Mouse (Mus musculus) embryo, embryonic 11.5 days (tissue): ENCODE measurements around the gene B4galt5.

ENCODE experiments used
- DNase-seq: peaks from one replicate; pipeline ENCODE4 v3.0.0-alpha.2; 2012; ENCODE audit warnings: low read depth, low spot score

B4galt5 gene

DNA sequence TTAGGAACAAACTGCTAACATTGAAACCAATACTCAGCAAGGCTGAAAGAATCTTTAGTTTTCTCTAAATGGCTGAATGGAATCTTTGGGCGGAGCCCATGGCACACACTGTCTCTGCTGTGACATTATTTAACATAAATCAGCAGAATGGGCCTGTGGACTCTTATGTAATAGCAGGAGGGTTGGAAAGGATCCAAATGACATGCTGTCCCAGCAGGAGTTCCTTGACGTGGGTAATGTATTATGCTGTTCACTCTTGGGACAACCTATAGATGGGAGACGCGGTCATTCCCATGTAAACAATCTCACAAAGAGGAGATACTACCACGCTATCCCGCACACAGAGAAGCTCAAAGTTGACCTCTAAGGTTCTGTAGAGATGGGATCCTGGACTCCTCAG is 15.5 kb downstream of the B4galt5 start:
- DNase-seq: no peak

DNA sequence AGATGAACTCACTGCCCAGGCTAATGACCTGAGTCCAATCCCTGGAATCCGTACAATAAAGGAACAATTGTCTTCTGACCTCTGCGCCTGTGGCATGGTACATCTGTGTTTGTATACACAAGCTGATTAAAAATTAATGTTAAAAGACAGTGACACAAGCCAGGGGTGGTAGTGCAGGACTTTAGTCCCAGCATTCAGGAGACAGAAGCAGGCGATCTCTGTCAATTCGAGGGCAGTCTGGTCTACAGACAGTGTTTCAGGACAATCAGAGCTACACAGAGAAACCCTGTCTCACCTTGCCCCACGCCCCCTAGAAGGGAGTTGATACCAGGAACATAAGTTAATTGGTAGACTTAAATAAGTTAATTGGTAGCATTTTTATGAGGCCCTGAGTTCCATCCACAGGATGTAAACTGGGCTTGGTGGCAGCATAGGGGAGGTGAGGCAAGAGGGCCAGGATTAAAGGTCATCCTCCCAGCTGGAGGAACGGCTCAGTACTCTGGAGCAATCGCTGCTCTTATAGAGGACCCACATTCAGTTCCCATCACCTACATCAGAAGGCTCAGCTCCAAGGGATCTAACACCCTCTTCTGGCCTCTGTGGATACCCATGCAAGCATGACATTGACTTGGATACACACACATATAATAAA is 16.5 kb downstream of the B4galt5 start:
- DNase-seq: no peak

DNA sequence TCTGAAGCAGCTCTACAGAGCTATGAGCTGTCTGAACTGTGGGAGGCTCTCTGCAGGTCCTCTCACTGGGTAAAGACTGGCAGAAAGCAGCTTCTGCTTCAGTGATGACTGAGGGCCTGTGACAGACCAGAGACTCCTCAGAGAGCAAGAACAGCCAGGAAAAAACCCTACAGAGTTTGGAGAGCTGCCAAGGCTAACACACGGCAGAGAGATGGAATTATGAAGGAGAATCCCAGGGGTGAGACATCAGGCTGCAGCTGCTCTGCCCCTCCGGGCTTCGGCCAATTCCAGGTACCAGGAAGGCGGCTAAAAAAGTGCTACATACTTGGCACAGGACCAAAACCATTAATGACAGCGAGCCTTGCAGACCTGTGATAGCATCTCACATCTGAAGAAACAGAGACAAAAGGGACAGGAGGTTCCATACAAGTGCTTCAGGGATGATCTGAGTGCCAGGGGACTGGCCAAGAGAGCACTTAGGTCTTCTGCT is 17.5 kb downstream of the B4galt5 start:
- DNase-seq: no peak

DNA sequence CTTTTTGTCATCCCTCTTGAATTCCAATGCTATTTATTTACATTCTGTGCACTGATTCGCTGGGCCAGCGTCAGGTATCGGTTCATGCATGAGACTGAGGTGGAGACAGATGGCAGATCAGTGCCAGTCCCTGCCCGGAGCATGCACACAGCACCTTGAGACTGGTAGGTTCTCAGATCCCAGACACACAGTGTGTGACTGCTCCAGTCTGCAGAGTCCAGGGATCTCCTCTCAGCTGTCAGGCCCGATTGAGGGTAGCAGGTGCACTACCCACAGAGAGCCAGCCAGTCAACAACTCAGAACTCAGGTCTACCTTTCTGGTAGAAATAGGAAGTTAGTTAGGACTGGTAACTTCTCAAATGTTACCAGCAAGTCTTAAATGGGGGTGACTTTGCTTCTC is 18.4 kb downstream of the B4galt5 start:
- no peak for DNase-seq

DNA sequence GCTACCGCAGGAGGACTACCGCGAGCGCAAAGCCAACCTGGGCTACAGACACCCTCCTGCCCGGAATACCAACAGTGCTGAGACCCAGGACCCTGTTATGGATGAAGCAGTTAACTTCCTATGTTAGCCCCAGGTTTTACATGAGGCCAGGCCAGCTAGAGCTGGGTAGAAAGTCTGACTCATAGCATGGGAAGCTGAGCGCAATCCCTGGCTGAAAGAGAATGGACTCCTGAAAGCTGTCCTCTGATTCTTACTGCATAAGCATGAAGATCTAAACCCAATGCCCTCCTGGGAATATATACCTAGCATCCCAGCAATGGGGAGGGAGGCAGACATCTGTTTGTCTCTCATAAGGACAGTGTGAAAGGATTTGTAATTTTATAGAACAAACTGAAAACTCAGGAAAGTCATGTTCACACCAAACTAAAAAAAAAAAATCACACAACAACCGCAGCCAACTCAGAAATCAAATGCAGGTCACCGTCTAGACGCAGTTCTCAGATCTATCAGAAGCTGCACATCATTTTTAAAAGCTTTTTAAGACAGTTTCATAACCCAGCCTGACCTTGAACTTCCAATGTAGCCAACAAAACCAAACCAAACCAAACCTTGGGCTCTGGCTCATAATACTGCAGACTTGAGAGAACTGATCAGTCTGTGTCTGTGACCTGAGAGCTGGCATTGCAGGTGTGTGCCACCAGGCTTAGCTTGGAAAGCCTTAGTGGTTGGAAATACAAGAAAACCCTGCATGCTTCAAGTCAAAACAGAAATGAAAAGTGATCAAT is 19.3 kb downstream of the B4galt5 start:
- DNase-seq: no peak

DNA sequence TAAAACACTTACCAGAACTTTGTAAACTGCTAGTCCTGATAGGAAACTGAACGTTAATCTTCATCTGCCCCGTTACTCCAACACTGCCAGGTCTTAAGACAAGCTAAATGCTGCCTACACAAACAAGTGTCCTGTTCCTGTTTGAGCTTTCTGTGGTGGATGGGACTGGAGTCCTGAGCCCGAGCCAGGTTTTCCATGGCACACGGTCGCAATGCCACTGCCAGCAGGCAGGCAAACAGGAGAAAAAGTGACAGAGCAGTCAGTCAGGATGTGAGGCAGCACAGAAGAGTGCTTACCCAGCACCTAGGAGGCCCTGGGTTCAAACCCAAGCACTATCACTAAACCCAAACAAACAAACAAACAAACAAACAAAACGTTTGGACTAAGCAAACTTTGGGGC is 20.6 kb downstream of the B4galt5 start:
- DNase-seq: no peak

DNA sequence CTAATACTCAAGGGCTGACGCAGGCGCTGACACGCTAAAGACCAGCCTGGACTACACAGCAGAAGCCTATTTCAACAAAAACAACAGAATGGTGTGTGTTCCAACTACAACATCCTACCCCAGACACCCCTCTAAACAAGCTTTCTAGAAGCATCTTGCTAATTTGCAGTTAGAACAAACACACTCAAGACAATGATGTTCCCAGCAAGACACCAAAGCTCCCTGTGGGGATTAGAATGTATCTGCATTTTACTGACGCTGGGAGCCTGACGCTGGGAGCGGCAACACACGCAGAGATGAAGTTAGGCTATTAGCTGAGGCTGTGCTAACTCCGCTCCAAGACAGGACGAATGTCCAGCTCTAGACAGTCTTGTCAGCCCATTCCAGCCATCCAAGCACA is 22.4 kb downstream of the B4galt5 start:
- no peak for DNase-seq

DNA sequence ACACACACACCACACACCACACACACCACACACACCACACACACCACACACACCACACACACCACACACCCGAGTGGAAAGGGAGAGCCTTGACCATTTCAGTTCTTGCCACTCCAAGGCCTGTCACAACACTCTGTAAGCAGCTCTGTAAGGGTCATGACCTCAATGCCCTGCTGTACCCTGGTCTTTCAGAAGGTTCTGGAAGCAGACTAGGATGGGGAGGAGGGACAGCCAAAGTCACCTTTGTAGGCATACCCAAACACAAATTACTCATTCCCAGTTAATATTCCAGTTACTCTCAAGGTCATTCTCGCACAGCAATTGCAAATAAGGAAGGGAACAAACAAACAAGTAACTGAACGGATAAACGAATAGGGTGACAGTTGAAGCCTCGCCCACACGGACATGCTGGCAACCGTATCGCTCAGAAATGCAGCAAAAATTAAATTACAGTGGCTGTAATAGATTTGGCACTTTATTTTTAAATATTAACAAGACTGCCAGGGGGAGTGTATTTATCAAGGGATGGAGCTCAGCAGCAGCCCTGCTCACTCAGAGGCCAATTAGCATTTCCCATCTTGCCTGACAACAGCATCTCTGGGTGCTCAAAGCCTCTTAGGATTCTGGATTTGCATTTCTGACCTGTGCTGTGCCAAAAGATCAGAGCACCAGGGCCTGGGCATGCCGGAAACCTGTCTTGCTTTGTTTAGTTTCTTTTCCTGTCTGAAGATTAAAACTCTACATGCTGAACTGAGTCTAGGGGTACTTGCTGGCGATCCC is 24.6 kb downstream of the B4galt5 start:
- no peak for DNase-seq

DNA sequence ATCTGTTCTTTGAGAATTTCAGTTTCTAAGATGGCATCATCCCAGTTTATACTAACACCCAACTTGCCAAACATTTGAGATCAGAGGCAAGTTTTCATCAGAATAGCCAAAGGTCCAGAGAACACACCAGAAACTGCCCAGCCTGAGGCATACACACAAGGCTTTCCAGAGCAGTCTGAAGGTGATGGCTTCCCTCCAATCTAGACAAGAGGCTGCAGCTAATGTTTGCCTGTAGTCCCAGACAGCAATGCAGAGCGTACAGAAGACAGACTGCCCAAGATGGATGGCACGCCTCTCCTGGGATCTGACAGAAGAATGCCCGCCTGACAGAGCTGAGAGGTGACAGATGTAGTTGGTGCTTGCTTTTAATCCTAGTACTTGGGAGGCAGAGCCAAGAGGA is 25.9 kb downstream of the B4galt5 start:
- DNase-seq: no peak

DNA sequence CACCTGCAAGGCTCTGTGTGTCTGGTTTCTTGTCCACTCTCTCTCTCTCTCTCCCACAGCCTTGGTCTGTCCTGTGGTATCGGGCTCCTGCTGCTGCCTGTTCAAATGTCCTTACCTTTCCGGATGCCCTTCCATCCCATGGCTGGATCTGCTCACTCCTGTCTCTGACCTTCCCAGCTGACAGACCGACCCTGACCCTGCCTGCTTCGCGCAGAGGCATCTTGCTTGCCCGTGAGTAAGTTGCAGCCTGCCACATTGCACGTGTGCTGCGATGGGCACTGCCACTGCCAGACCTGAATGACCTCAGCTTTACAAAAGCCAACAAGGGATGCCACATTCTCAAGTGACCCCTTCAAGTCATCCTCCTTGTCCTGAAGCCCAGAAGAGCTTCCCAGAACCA is 27.6 kb downstream of the B4galt5 start:
- DNase-seq: no peak

DNA sequence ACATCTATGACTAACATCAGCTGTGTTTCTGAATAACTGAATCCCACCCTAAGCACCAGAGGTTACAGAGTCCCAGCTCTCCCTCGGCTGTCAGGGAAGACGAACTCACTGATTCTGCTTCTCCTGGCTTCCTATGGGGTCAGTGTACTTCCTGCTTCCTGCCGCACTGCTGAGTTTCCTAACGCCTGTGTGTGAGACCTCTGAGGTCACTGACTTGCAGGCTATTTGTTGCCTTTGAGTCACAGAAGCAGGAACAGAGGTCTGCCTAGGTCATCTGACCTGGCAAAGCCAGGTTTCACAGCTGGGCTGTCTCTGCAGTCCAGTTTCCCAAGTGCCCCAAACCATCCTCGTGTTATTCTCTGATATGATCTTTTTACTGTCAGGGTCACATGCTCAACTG is 30.0 kb downstream of the B4galt5 start:
- no peak for DNase-seq

DNA sequence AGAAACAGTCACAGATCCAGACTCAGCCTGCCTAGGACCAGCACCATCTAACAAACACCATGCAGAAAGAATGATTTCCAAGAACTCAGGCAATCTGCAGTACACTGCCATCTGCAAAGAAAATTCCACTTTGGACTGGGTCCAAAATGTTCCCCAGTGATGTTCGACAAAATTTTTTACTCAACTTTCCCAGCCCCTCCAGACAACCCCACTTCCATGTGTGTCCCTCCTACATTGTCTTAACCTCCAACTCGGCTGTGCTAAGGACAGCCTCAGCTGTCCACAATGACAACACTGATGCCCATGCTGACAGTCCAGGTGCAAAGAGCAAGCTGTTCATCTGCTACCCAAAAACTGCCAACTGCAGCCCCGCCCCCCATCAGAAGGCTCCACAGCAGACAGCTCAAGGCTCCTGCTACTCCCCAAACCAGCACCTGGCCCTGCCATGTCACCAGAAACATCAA is 32.2 kb downstream of the B4galt5 start:
- no peak for DNase-seq

DNA sequence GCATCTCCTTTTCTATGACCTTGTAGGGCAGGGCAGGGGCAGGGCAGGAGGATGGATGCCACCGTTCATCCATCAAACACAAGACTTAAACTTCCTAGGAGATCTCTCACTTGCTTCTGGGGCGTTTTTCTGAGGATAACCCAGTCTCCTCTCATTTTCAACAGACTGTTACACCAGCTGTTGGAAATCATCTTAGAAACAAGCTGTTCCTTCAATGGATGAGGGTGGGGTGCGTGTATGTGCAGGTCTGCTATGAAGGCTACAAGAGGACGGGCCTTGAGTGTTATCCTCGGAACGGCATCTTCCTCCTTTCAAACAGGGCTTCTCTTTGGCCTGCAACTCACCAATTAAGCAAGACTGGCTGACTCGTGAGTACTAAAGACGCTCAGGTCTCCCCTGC is 34.5 kb downstream of the B4galt5 start:
- DNase-seq: no peak

DNA sequence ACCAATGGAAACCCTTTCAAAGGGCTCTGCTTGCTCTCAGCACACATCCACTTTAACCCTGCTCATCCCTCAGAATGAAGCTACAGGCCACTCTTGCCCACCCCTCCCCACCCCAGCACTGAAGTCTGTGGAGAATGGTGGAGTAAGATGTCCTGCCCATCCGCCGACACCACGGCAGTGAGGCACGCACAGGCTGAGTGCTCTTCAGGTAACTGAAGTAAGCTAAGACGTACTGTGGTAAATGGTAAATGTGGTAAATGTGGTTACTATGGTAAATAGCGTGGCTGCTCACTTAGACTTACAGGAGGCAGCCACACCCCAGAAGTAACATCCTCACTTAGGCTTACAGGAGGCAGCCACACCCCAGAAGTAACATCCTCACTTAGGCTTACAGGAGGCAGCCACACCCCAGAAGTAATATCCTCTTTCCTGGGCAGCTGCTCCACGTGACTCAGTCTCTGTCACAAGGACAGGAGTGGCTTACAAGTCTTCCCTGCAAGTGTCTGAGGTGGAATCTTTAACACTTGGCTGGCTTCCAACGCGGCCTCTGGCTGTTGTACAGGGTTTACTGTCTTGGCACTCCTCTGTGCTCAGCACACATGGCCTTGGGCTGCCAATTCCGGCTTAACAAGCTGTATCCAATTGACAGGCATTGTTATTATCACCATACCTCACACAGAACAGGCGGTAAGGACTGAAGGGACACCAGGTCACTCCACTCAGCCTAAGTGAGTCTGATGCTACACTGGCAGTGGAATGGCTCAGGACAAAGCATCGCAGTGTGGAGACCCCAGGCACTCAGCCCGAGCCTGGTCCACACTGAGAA is 35.3 kb downstream of the B4galt5 start:
- DNase-seq: no peak

DNA sequence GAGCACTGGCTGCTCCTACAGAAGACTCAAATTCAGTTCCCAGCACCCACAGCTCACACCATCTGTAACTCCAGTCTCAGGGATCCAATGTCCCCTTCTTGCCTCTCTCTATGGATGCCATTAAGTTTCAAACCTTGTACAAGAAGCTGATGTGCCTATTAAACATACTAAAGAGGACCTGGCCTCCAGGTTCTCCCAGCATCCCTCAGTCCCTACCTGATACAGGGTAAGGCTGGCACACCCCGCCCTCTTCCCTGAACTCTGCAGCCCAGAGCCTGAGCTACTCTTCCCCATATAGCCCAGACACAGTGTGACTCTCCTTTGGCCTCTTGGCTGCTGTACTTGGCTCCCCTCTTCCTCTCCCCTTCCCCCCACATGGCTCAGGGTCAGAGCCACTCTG is 38.9 kb downstream of the B4galt5 start:
- DNase-seq: no peak

DNA sequence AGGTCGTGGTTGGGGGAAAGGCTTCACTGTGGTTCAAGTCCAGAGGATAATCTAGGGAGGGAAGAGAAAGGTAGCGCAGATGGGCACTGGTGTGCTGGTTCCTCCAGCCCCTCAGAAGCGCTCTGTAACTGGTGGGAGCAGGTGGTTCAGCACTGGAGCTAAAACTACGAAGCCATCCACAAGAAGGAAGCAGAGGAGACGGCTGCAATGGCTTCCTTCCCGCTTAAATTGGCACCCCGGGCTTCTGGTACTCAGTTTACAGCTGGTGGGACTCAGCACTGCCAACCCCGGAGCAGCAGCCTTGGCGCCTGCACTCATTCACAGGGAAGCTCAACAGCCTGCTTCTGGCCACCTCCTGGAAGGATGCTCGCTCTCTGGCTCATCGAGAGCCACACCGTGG is 39.7 kb downstream of the B4galt5 start:
- no peak for DNase-seq

DNA sequence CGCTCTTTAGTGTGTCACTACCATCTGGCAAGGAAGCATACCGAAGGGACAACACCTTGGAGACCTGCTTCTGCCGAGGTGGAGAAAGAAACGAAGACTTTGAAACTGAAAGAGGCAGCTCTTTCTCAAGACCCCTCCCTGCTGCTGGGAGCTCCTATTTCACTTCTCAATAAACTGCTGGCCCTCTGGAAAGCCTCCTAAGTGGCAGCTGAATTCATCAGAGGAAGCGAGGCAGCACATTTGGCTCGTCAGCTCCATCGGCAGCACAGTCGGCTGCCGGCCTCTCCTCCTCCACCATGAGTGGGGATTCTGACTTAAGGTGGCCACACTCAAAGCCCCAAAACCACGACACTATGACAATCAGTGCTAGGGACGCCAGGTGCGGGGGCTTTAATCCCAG is 41.3 kb downstream of the B4galt5 start:
- no peak for DNase-seq

DNA sequence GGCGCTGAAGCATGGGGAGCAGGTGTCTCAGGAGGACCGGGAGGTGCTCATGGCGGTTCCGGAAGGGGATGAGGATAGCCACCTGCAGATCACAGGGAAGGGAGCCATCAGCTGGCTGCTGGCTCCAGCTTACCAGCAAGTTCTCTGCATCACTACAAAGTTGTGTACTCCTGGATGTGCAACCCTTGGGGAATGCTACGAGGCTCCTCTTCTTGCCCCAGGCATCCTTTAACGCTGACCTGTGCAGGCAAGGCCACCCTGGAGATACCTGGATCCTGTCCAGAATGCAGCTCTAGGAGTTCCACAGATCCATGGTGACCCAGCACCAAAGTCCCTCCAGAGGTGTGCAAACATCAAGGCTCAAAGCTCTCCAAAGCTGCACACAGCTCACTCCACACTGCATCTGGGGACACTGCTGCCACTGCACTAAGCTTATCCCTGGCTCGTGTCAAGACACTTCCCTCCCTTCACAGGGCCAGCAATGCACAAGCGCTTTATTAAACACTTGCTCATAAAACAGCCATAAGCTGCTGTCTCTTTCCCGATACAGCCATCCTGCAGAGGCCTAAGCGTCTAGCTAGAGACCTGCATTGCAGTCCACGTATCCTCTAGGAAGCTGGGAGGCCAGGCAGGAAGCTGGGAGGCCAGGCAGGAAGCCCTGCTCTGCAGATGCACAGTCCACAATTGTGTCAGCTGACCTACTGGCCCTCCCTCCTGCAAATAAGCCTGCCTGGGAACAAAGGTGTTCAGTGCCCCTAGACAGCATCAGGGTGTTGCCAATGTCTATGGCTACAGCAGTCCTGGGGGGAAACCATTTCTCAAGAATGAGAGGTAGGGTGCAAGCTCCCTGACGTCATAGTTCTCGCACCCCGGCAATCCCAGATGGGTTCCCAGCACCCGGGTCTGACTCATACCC is 42.1 kb downstream of the B4galt5 start:
- DNase-seq: no peak

DNA sequence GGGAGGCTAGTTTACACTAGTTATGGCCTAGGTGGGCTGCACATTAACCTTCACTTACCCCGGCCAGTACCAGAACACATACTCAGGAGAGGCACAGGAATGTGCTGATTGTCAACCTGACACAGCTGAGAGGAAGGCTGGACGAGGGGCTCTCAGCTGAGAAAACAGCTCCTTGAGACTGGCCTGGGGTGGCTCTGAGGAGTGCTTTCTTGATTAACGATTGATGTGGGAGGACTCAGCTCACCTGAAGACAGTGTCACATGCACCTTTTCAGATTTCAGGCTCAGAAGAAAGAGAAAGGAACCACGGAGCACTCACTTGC is 42.7 kb downstream of the B4galt5 start:
- DNase-seq: no peak

DNA sequence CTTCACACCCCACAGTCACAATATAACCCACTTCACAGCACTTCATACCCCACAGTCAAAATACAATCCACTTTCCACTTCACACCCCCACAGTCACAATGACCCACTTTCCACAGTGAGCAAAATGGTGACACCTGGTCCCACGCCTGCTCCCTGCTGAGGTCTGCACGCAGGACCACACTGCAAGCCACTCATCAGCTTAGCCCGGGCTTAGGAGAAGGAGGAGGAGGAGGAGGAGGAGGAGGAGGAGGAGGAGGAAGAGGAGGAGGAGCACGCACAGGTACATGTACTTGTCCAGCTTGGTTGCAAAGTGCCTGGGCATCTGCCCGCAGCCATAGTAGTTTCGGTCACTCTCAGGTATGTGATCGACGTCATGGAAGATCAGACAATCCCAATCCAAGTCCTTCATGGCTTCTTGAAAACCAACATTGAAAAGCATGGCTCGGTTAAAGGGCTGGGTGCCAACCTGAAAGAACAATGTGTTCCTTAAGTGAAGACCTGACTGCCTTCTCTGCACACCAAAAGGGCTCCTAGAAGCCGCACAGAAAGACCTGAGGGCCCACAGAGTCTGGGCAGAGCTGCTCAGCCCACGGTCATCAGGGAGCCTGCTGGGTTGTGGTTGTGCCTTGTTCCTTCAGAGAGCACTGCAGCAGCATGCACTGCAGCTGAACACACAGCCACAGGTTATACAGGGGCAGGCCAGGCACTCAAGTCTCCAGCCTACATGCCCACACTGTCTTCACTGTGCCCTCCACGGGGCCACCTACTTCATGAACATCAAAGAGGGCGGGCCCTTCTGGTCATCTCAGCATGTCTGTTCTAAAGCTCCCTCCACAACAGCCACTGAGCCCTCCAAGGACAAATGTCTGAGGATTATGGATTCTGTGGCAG is 43.4 kb downstream of the B4galt5 start:
- DNase-seq: no peak
